Mouse (Mus musculus) heart, embryonic 16.5 days (tissue): ENCODE data around the gene Dcaf5. TPM values are rescaled to one million over a fixed set of nuclear protein-coding genes. Genes with fewer than 3 reads are reported as not detected.

ENCODE experiments used
- ATAC-seq: fragments of 200-750 bp; cut with Nextera tagmentation; replicated peaks from 2 replicates; pipeline ENCODE4 v1.8.0; 2017; ENCODE audit warnings: moderate number of reproducible peaks; ENCODE audit not compliant: insufficient read depth, low FRiP score; ENCODE audit errors: extremely low read depth
- H3K27ac ChIP-seq: fragments of 300-500 bp; sonication (generic); 2 replicates; pipeline ENCODE4 v1.5.1; 2014; ENCODE audit warnings: mild to moderate bottlenecking, low read length, control low read depth, moderate library complexity
- H3K27me3 ChIP-seq: fragments of 300-500 bp; sonication (generic); 2 replicates; pipeline ENCODE4 v1.6.1; 2014; ENCODE audit warnings: low read length, mixed read lengths; ENCODE audit not compliant: control insufficient read depth, insufficient read depth
- H3K36me3 ChIP-seq: fragments of 300-500 bp; sonication (generic); 2 replicates; pipeline ENCODE4 v1.6.1; 2014; ENCODE audit not compliant: control insufficient read depth, insufficient read depth
- H3K4me1 ChIP-seq: fragments of 300-500 bp; sonication (generic); 2 replicates; pipeline ENCODE4 v1.6.1; 2014; ENCODE audit warnings: low read length, mixed read lengths; ENCODE audit not compliant: control insufficient read depth, insufficient read depth
- H3K4me2 ChIP-seq: fragments of 300-500 bp; sonication (generic); 2 replicates; pipeline ENCODE4 v1.6.1; 2014; ENCODE audit warnings: low read depth, mild to moderate bottlenecking, control low read depth, low read length
- H3K4me3 ChIP-seq: fragments of 300-500 bp; sonication (generic); 2 replicates; pipeline ENCODE4 v1.5.1; 2014; ENCODE audit warnings: mild to moderate bottlenecking, control low read depth, low read length
- H3K9ac ChIP-seq: fragments of 300-500 bp; sonication (generic); 2 replicates; pipeline ENCODE4 v1.6.1; 2014; ENCODE audit warnings: low read length, control low read depth
- H3K9me3 ChIP-seq: fragments of 300-500 bp; sonication (generic); replicated peaks from 2 replicates; pipeline ENCODE4 v1.6.1; 2016; ENCODE audit warnings: low read length; ENCODE audit not compliant: control insufficient read depth
- WGBS: fragments of 180-500 bp; shearing (Covaris S2); extraction: QIAGEN DNeasy Blood & Tissue Kit; methylation state at CpG from one replicate; pipeline ENCODE4 v1.1.7; 2014; 5-methylcytosine and 5-hydroxymethylcytosine counted together
- polyA plus RNA-seq: library from polyadenylated mRNA; unstranded; fragments of >200 nt; fragmentation: Nextera tagmentation; extraction: Ambion mirVana; gene quantifications from 2 replicates; pipeline ENCODE4 v1.2.1, GENCODE M21; 2015

Gene Dcaf5
- polyA plus RNA-seq, 1 experiment from 2014 or later: 9.6 TPM

GRCm38 (mm10) chr12:80433266-80433665 lies 3.1 kb downstream of the Dcaf5 start:
- no peak overlapping the region for H3K27ac ChIP-seq
- no peak overlapping the region for H3K9ac ChIP-seq
- H3K9me3 ChIP-seq: no peaks in the 10 kb centered on the region
- no peaks in the 10 kb centered on the region for H3K36me3 ChIP-seq
- ATAC-seq: no peak
- 56% methylated on average over 4 of the region's 4 CpGs for WGBS
- peaks cover 19% of the 10 kb centered on the region for H3K4me1 ChIP-seq
- no peak overlapping the region for H3K4me2 ChIP-seq
- H3K4me3 ChIP-seq: no peak overlapping the region
- H3K27me3 ChIP-seq: no peaks in the 10 kb centered on the region

DNA sequence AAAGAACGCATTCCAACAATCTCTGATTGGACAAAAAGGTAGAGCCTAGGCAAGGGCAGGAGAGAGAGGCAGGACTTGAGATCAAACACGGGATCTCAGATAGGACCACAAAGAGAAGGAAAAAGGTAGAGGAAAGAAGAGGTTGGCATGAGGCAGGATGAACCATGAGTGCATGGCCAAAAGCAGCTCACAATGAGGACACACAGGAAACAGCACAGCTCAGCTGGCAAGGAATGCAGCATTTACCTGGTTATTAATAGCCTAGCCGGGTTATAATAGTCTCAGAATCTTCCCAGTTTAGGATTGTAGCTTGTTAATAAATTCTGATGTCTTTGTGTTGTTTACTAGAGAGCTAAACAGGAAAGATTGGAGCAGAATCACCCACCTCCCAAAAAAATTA lies 8.7 kb downstream of the Dcaf5 start:
- Histone ChIP-seq H3K9ac (no peak overlapping the region), H3K4me1 (peaks cover 10% of the 10 kb centered on the region), H3K27ac (peak overlapping the region; percentile 69), H3K4me3 (no peak overlapping the region), H3K27me3 (no peaks in the 10 kb centered on the region), H3K9me3 (no peaks in the 10 kb centered on the region), H3K36me3 (peaks cover 12% of the 10 kb centered on the region), H3K4me2 (no peak overlapping the region; the same call in 1 of the 2 replicates)
- ATAC-seq: no peak
- 69% methylated on average over 3 of the region's 3 CpGs for WGBS

DNA sequence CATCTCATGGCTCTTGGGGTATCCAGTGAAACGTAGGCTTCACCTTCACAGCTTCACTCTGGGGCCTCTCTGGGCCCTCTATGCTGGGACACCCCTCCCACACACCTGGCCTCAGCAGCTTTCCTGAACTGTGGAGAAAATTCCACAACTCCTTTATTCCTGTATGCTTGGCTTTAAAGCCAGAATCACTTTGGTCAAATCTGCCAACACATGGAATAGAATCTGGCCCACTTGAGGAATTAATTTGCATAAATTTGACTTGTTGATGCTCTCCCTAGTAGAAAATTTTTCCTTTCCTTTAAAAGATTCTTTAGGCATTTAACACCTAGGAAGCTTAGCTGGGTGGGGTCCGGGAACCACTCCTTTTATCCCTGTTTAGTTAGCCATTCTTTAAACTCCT lies 21.3 kb downstream of the Dcaf5 start:
- Histone ChIP-seq H3K36me3 (peaks cover 24% of the 10 kb centered on the region), H3K4me1 (no peaks in the 10 kb centered on the region), H3K27ac (no peak overlapping the region), H3K4me3 (no peak overlapping the region), H3K9ac (no peak overlapping the region), H3K9me3 (peaks cover 12% of the 10 kb centered on the region), H3K27me3 (no peaks in the 10 kb centered on the region), H3K4me2 (no peak overlapping the region)
- no peak for ATAC-seq
- 94% methylated on average over 2 of the region's 2 CpGs for WGBS

DNA sequence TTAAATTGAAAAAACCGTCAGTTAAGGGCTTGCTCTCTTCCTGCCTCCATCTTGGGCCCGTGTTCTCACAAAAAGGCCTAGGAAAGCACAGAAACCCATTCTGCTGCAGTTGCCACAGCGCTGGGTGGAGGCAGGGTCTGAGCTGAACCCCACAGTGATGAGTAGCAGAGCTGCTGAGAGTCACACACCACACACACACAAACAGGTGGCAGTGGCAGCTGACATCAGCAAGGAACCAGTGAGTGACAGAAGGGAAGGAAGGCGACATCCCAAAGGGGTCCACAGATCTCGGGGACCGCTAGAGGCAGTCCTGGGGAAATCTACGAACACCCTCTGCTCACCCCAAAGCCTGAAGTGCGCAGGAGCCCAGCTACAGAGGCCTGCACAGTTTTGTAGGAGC lies 25.5 kb downstream of the Dcaf5 start:
- peaks cover 20% of the 10 kb centered on the region for H3K36me3 ChIP-seq
- no peak overlapping the region for H3K9ac ChIP-seq
- no peak overlapping the region for H3K4me2 ChIP-seq
- no peaks in the 10 kb centered on the region for H3K4me1 ChIP-seq
- no peak for ATAC-seq
- H3K27me3 ChIP-seq: no peaks in the 10 kb centered on the region
- H3K9me3 ChIP-seq: peaks cover 9% of the 10 kb centered on the region
- H3K27ac ChIP-seq: no peak overlapping the region
- WGBS: 93% methylated on average over 8 of the region's 8 CpGs
- H3K4me3 ChIP-seq: no peak overlapping the region

GRCm38 (mm10) chr12:80407824-80408223 lies 28.6 kb downstream of the Dcaf5 start:
- Histone ChIP-seq H3K4me3 (no peak overlapping the region), H3K9ac (no peak overlapping the region), H3K36me3 (peaks cover 12% of the 10 kb centered on the region), H3K4me1 (no peaks in the 10 kb centered on the region), H3K27me3 (no peaks in the 10 kb centered on the region), H3K4me2 (no peak overlapping the region), H3K27ac (no peak overlapping the region), H3K9me3 (no peaks in the 10 kb centered on the region)
- no peak for ATAC-seq
- WGBS: 56% methylated on average over 3 of the region's 3 CpGs

DNA sequence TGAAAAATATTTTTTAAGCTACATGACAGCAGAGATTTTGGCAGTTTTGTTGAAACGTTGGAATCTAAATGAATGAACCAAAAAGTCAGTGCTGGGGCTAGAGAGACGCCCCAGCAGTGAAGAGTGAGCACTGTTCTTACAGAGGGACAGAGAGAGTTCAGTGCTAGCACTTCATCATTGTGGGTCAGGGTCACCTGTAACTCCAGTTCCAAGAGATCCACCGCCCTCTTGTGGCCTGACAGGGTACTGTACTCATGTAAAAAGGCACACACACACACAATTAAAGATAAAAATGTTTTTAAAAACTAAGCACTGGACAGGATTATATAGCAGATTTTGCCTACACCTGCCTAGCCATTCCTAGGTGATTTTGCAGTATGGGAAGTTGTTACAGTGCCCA lies 29.8 kb downstream of the Dcaf5 start:
- H3K9me3 ChIP-seq: no peaks in the 10 kb centered on the region
- H3K4me2 ChIP-seq: no peak overlapping the region
- no peaks in the 10 kb centered on the region for H3K27me3 ChIP-seq
- H3K4me3 ChIP-seq: no peak overlapping the region
- no peaks in the 10 kb centered on the region for H3K4me1 ChIP-seq
- ATAC-seq: no peak
- H3K27ac ChIP-seq: no peak overlapping the region
- 42% methylated on average over 3 of the region's 3 CpGs for WGBS
- peaks cover 16% of the 10 kb centered on the region for H3K36me3 ChIP-seq
- H3K9ac ChIP-seq: no peak overlapping the region

- no peak overlapping the region for H3K27ac ChIP-seq
- H3K9ac ChIP-seq: no peak overlapping the region
- H3K36me3 ChIP-seq: peaks cover 20% of the 10 kb centered on the region
- H3K27me3 ChIP-seq: no peaks in the 10 kb centered on the region
- ATAC-seq: no peak
- H3K9me3 ChIP-seq: no peaks in the 10 kb centered on the region
- H3K4me3 ChIP-seq: no peak overlapping the region
- WGBS: 93% methylated on average over 6 of the region's 6 CpGs
- H3K4me2 ChIP-seq: no peak overlapping the region
- no peaks in the 10 kb centered on the region for H3K4me1 ChIP-seq
Observed at GRCm38 (mm10) chr12:80404139-80404538, 32.3 kb downstream of the Dcaf5 start.

- no peak overlapping the region for H3K27ac ChIP-seq
- no peaks in the 10 kb centered on the region for H3K4me1 ChIP-seq
- no peak for ATAC-seq
- no peak overlapping the region for H3K4me2 ChIP-seq
- peaks cover 48% of the 10 kb centered on the region for H3K36me3 ChIP-seq
- no peaks in the 10 kb centered on the region for H3K27me3 ChIP-seq
- 91% methylated on average over 2 of the region's 2 CpGs for WGBS
- no peaks in the 10 kb centered on the region for H3K9me3 ChIP-seq
- no peak overlapping the region for H3K4me3 ChIP-seq
- H3K9ac ChIP-seq: no peak overlapping the region
Observed at GRCm38 (mm10) chr12:80399147-80399546, 37.3 kb downstream of the Dcaf5 start.

DNA sequence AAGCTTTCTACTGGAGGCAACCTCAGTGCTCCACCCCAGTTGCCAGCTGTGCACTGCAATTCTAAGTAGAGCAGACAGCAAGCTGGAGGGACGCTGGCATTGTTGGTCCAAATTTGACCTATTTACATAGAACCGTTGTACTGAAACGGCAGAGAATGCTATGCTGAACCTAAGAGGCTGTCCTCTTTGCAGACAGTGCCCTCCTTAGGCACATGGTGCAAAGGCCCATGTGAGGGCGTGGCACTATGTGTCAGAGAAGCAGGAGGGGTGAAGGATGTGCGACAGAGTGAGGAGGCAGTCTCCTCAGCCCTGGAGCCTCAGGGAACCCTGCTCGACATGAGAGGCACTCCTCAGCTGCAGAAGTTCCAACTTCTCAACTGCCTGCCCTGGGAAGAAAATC lies 40.0 kb downstream of the Dcaf5 start:
- ATAC-seq: no peak; the same call in 1 of the 2 replicates
- no peak overlapping the region for H3K27ac ChIP-seq
- H3K4me1 ChIP-seq: no peaks in the 10 kb centered on the region
- H3K9me3 ChIP-seq: no peaks in the 10 kb centered on the region
- no peak overlapping the region for H3K9ac ChIP-seq
- H3K27me3 ChIP-seq: no peaks in the 10 kb centered on the region
- H3K4me3 ChIP-seq: no peak overlapping the region
- peaks cover 35% of the 10 kb centered on the region for H3K36me3 ChIP-seq
- WGBS: 75% methylated on average over 6 of the region's 6 CpGs
- no peak overlapping the region for H3K4me2 ChIP-seq

- ATAC-seq: no peak
- Histone ChIP-seq H3K9ac (no peak overlapping the region), H3K4me1 (no peaks in the 10 kb centered on the region), H3K36me3 (peaks cover 33% of the 10 kb centered on the region), H3K4me3 (no peak overlapping the region), H3K27ac (no peak overlapping the region), H3K9me3 (no peaks in the 10 kb centered on the region), H3K27me3 (no peaks in the 10 kb centered on the region), H3K4me2 (no peak overlapping the region)
- WGBS: 88% methylated on average over 4 of the region's 4 CpGs
Observed at GRCm38 (mm10) chr12:80395270-80395669, 41.1 kb downstream of the Dcaf5 start.
